Mouse (Mus musculus): Measurements from ENCODE around the gene Ephb1. TPM values are rescaled to one million over a fixed set of nuclear protein-coding genes. Genes with fewer than 3 reads are reported as not detected.

The Ephb1 gene
- total RNA-seq, 2 experiments from 2014 or later: not detected

DNA sequence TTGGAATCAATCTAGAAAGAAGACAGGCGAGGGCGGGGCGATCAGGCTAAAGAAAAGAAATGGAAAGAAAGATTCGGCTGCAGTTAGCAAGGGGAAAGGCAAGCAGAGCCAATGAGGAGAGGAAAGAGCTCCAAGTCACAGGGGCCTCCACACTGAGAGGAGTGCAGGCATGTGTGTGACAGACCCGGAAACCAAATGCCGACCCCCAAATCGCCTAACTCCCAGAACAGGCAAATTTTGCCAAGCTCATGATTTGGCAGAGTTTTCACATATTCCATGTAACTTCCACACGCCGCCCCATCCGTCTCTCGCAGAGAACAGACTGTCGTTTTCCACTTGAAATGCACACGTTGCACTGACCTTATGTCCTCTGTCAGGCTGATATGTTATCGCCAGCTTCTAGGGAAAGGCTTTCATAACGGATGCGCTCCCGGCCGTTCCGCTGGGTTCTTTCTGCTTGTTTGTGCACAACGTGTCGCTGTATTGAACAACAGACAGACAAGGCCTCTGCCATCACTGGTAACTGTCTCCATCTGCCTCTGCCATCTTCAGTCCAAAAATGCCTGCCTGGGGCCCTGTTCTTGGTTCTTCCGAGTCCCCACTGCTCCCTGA is 170.7 kb downstream of the Ephb1 start:
- no peak for ATAC-seq (replicated peaks; ENCODE audit: poor library complexity, severe bottlenecking)

DNA sequence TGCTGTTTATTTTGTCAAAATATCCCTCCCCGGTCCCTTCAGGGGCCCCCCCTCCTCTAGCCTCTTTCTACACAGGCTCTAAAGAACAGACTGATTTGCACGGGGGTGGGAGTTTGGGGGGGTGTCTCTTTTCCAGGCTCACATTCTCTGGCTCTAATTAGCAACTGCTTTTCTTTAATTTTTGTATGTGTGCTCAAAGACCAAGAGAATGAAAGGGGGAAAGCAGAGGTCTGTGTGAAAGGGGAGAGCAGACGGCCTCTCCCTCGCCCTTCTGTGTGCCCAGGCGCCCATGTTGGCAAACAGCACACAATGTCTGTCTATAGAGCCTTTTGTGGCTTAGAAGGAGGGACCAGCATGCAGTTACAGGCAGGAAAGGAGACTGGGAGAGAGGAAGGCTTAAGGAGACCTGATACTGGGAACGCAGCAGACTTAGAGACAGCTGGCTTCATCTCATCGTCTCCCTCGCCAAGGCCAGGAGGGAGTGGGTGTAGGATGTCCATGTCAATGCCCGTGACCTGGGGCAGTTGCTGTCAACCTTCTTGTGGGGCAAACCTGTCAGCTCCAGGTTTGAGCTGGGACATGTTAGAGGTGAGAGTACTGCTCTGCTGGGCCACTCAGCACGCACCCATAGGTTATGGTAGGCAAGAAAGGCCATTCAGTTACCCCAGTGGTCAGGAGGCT is 172.5 kb downstream of the Ephb1 start:
- no peak for ATAC-seq (replicated peaks; ENCODE audit: poor library complexity, severe bottlenecking)

DNA sequence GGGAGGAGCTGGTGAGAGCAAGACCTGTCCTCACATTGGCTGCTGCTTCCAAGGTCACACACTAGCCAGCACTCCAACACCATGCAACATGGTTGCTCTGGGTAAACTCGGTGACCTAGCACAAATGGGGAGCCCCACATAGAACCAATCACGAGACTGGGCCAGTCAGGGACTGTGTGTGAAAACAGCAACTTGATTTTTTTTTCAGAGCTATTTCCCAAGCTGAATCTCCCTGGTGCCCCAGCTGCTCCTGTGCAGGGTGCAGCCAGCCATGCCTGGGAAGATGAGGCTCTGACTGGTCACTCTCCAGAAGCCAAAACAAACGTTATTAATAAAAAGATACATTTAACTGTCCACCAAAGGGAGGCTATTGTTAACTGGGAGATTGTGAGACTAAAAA is 173.2 kb downstream of the Ephb1 start:
- no peak for ATAC-seq (replicated peaks; ENCODE audit: poor library complexity, severe bottlenecking)

DNA sequence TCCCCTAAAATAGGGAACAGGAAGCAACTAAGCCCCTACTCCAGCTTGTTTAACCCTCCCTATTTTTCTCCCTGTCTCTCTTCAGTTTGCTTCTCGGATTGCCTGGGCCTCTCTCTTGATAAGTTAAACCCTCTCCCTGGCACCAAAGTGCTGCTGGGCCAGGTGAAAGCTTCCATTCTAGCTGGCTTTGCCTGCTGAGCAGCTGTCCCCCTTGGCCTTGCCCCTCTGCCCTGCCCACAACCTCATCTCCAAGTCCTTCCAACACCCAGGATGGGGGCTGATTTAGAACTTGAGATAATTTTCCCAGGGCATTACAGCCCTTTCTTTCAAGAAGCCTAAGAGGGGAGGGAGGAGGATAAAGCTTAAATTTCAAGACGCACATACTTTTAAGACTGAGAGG is 174.0 kb downstream of the Ephb1 start:
- no peak for ATAC-seq (replicated peaks; ENCODE audit: poor library complexity, severe bottlenecking)

DNA sequence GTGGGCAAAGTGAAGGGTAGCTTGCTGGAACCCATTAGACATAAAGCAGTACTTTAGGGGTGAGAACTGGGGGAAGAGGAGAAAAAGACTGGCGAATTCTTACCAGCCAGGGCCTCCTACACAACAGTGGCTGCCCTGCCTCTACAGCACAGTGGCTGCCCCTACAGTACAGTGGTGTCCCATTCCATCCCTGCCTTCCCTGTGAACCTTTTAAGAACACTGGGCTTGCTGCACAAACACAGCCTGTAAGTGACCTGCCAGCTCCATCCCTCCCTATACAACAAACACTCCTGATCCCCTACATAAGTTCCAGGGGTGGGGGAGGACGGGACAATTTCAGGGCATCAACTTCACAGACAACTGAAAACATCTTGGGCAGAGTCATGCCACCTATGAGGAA is 174.4 kb downstream of the Ephb1 start:
- no peak for ATAC-seq (replicated peaks; ENCODE audit: poor library complexity, severe bottlenecking)

DNA sequence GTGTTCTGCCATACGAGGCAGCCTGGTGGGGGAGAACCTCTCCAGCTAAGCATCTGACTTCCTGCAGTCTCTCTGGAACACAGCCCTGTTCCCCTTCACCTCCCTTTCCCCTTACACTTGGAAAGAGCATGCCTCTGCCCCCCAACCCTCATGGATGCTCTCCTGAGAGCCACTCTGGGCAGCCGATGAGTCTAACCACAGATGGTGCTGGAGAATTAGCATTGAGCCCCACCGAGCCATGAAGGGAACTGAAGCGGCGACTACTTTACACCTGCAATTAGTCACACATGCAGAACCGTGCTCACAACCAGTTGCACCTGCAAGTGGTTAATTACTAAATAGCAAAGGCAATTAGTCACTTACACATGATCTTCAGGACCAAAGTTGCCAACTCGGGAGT is 184.8 kb downstream of the Ephb1 start:
- ATAC-seq (replicated peaks; ENCODE audit: poor library complexity, severe bottlenecking): no peak

- ATAC-seq (replicated peaks; ENCODE audit: poor library complexity, severe bottlenecking): no peak
Measured at GRCm38 (mm10) chr9:102155876-102156275, 198.6 kb downstream of the Ephb1 start.

DNA sequence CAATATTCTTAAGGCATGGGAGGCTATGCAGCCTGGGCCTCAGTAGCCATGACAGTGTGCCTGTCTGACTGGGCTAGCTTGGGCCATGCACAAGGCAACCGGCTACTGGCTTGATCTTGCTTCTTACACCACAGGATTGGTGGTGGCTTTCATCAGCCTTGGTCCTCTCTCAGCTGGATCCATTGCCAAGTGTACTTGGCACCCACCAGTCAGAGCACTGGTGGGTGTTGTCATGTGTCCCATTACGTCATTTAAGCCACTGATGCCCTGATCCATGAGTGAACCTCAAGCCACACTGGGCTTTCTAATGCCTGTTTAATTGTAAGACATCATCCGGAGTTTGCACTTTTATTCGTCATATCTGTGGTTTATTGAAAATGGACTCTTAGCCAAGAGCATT is 215.3 kb downstream of the Ephb1 start:
- ATAC-seq (replicated peaks; ENCODE audit: poor library complexity, severe bottlenecking): no peak

DNA sequence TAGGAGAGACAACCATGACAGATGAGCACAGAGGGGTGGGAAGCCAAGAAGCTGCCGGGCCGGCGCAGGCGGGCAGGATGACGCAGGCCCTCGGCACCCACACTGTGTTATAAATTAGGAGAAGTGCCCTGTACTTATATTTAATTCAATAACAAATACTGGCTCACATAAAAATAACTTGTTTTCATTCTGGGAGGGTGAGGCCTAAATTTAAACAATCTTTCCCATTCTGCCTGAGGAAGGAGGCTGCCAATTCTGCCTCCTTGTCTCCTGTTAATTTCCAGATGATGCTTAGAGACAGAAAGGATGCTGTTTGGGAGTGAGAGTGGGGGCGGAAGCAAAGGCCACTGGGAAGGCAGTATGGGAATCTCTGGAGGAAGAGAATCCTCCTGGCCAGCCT is 215.8 kb downstream of the Ephb1 start:
- ATAC-seq (replicated peaks; ENCODE audit: poor library complexity, severe bottlenecking): no peak

DNA sequence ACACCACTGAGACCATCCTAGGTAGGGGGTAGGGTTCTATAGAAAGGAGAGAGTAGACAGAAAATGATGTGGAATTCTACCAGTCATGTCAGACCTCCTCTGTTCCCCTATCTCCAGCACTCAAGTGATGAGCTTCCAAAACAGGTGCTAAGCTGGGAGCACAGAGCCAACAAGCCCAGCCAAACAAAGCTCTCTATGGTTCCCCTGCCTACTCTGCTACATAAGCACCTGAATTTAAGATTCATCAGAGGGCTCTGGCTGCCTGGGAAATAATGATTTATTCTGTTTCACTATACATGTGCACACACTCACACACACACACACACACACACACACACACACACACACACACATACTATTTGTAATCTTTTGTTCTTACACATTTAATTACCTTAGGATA is 216.3 kb downstream of the Ephb1 start:
- no peak for ATAC-seq (replicated peaks; ENCODE audit: poor library complexity, severe bottlenecking)

GRCm38 (mm10) chr9:102130506-102130905 is 224.0 kb downstream of the Ephb1 start:
- ATAC-seq (replicated peaks; ENCODE audit: poor library complexity, severe bottlenecking): no peak

DNA sequence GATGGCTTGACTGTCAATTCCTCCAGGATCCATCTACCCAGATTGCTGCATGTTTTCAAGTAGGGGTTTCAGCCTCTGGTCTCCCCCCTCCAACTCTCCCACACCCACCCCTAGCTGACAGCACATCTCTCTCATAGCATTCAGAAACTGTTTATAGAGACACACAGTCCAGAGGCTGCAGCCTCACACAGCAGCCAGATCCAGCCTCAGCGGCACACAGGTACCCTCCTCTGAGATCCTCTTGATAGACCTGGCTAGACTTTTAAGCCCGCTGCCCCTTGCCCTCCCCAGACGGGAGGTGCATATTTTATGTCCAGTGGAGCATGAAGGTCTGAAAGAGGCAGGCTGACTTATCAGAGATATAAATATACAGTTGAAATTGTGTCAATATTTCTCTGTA is 228.0 kb downstream of the Ephb1 start:
- ATAC-seq (replicated peaks; ENCODE audit: poor library complexity, severe bottlenecking): no peak

GRCm38 (mm10) chr9:102122880-102123453 is 231.5 kb downstream of the Ephb1 start:
- no peak for ATAC-seq (replicated peaks; ENCODE audit: poor library complexity, severe bottlenecking)

DNA sequence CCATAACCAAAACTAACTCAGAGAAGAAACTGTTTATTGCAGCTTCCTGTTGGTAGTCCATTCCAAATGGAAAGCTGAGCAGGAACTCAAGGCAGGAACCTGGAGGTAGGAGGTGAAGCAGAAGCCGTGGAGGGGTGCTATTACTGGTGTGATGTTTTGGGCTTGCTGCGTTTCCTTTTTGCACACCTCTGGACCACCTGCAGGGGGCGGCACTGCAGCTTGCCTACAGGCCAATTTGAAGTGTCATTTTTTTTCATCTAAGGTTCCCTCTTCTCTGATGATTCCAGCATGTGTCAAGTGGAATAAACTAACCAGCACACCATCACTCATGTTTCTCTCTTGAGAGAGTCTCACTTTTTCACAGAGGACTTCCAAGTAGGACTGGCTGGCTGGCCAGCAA is 235.1 kb downstream of the Ephb1 start:
- no peak for ATAC-seq (replicated peaks; ENCODE audit: poor library complexity, severe bottlenecking)

DNA sequence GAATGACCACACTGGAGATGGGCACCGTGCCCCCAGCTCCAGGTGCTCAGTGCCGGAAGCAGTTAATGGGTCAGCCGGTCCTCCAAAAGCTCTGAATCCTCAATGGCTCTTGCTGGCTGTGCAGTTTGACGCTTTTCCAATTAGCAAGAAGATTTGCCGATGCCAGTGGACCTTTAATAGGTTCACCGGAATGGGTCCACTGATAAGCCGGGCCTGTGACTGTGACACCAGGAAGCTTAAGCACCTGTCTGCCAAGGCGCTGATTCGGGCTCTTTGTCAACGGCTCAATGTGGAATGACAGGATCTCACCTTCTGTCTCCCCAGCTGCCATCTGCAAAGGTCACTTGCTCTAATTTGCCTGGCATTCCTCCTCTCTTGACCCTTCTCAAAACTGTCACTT is 239.2 kb downstream of the Ephb1 start:
- no peak for ATAC-seq (replicated peaks; ENCODE audit: poor library complexity, severe bottlenecking)

DNA sequence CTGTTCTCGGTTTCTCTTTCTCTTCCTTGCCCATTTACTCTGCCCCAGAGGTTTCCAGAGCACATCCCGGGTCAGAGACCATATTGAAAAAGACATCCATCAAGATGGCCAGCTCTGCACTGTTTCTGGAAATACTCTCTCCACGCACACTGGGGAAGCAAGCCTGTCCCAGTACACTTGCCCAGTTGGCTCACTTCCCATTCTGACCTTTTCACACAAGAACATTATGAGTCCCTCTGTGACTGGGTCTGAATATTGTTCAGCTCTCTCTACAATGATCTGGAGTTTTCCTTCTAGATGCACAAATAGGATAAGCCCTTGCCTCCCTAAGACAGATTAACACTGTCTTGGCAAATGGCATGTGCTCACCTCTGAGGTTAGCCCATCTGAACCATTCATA is 243.0 kb downstream of the Ephb1 start:
- no peak for ATAC-seq (replicated peaks; ENCODE audit: poor library complexity, severe bottlenecking)

- ATAC-seq (replicated peaks; ENCODE audit: poor library complexity, severe bottlenecking): no peak
Measured at GRCm38 (mm10) chr9:102107978-102108377, 246.5 kb downstream of the Ephb1 start.

DNA sequence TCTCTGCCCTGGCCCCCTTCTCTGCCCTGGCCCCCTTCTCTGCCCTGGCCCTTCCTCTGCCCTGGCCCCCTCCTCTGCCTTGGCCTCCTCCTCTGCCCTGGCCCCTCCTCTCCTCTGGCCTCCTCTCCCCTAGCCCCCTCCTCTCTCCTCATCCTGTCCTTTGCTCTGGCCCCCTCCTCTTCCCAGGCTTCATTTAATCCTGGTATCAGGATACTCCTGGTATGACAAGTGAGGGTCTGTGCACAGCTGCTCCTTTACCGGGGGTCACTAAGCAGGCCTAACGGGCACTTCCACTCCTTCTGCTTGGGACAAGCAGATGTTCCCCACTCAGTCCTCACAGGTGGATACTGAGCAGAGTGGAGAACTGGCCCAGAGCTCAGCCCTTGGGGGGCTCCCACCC is 247.3 kb downstream of the Ephb1 start:
- ATAC-seq (replicated peaks; ENCODE audit: poor library complexity, severe bottlenecking): no peak

DNA sequence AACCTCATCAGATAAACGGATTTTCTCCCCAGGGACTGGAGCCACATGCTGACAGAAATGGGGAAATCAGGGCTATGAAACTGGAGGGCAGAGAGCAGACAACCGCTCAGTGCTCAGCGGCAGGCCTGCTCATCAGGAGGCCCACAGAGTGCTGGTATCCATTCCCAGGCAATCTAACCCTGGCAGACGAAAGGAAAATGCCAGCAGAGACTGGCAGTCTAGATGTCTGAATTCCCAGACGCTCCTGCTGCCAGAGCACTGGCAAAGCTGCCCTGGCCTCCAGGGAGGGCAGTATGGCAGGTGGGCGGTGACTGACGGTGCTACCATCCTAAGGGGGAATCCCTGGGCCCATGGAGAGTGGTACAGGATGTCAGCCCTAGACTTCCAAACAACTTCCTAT is 257.7 kb downstream of the Ephb1 start:
- no peak for ATAC-seq (replicated peaks; ENCODE audit: poor library complexity, severe bottlenecking)

DNA sequence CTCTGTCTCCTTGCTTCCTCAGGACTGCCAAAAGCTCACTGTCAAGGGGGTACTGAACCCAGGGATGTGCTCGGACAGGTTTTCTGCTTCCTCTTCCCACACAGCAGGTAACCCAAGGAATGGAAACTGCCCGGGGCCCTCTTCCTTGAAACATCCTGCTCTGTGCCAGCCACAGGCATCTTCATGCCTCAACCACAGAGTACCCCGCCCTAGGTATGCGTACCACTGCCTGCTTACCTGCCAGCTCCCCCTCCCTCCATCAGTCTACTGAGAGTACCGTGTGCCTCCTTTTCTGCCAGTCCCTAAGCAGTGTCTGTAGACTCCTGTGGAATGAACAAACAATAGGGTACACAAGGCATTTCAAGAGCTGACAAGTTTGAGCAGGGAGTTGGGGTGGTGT is 265.9 kb downstream of the Ephb1 start:
- no peak for ATAC-seq (replicated peaks; ENCODE audit: poor library complexity, severe bottlenecking)

GRCm38 (mm10) chr9:102086053-102086706 is 268.3 kb downstream of the Ephb1 start:
- no peak for ATAC-seq (replicated peaks; ENCODE audit: poor library complexity, severe bottlenecking)

GRCm38 (mm10) chr9:102085477-102085876 is 269.0 kb downstream of the Ephb1 start:
- no peak for ATAC-seq (replicated peaks; ENCODE audit: poor library complexity, severe bottlenecking)

All from granulocyte monocyte progenitor cell, adult 5-6 weeks (primary cell).